Mouse (Mus musculus): Measurements from ENCODE around the gene Gm30191. TPM values are rescaled to one million over a fixed set of nuclear protein-coding genes. Genes with fewer than 3 reads are reported as not detected.

The Gm30191 gene
- polyA plus RNA-seq, 1 experiment from 2014 or later, result not detected

DNA sequence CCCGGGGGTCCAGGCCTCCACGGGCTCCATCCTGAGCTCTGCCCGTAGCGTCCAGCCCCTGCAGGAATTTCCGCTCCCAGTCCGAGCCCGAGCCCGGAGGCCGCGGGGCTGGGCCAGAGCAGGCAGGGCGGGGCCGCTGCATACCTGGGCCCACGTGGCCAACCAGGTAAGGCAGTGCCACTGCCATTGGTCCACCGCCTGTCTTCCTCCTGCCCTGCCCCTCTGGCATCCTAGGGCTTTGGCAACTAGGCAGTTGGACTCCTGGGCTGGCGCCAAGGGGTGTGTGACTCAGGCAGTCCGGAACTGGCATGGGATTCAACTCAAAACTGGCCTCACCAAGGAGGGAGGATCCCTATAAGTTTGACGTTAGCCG is 8.5 kb upstream of the Gm30191 start, which contains the start of gene Cnksr1:
Gene Cnksr1, minus strand, starts transcription at position 121 of the 373 bp plus-strand sequence.
- Histone ChIP-seq H3K9ac (peak within 1 kb of the TSS; percentile 11), H3K27me3 (replicated peaks) (peaks cover 18% of the 10 kb centered on the region)

DNA sequence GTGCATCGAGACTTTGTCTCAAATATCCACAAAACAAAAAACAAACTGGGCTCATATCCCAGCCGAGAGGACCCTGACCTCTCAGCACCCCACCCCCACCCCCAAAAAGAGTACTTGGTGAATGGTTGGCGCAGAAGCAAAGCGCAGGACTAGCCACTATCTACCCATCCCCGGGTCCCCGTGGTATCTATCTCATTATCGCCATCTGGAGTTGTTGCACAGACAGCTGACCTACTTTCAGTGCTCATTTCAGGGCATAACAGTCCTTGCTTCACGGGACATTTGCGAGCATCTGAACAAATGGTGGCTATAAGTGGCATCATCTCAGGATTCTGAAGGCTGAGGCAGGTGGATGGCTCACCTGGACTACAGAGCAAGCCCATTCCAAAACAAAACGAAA is 8.0 kb upstream of the Gm30191 start:
- no peak overlapping the region for H3K27ac ChIP-seq (ENCODE audit: poor library complexity, severe bottlenecking)
- 10% methylated on average over 10 of the region's 10 CpGs for WGBS
- H3K27me3 ChIP-seq (replicated peaks), result peaks cover 18% of the 10 kb centered on the region
- H3K4me1 ChIP-seq (replicated peaks), result peaks cover 16% of the 10 kb centered on the region
- no peak overlapping the region for H3K9ac ChIP-seq
- H3K36me3 ChIP-seq, result no peaks in the 10 kb centered on the region
- peak overlapping the region; percentile 74 for H3K4me2 ChIP-seq
- H3K9me3 ChIP-seq (replicated peaks), result no peaks in the 10 kb centered on the region
- no peak for ATAC-seq (ENCODE audit: insufficient number of reproducible peaks, low FRiP score)
- H3K4me3 ChIP-seq, result peak overlapping the region; percentile 41

More for the DNA sequence above, 8.5 kb upstream of the Gm30191 start, which contains the start of gene Cnksr1:
- ATAC-seq (ENCODE audit: insufficient number of reproducible peaks, low FRiP score), result peak; percentile 54
- WGBS, result 3% methylated on average over 18 of the region's 18 CpGs
- H3K4me3 ChIP-seq, result peak within 1 kb of the TSS; percentile 41
- no peaks in the 10 kb centered on the region for H3K9me3 ChIP-seq (replicated peaks)
- peak within 1 kb of the TSS; percentile 74 for H3K4me2 ChIP-seq
- H3K36me3 ChIP-seq, result no peaks in the 10 kb centered on the region
- H3K27ac ChIP-seq (ENCODE audit: poor library complexity, severe bottlenecking), result no peak within 1 kb of the TSS
- peaks cover 16% of the 10 kb centered on the region for H3K4me1 ChIP-seq (replicated peaks)

DNA sequence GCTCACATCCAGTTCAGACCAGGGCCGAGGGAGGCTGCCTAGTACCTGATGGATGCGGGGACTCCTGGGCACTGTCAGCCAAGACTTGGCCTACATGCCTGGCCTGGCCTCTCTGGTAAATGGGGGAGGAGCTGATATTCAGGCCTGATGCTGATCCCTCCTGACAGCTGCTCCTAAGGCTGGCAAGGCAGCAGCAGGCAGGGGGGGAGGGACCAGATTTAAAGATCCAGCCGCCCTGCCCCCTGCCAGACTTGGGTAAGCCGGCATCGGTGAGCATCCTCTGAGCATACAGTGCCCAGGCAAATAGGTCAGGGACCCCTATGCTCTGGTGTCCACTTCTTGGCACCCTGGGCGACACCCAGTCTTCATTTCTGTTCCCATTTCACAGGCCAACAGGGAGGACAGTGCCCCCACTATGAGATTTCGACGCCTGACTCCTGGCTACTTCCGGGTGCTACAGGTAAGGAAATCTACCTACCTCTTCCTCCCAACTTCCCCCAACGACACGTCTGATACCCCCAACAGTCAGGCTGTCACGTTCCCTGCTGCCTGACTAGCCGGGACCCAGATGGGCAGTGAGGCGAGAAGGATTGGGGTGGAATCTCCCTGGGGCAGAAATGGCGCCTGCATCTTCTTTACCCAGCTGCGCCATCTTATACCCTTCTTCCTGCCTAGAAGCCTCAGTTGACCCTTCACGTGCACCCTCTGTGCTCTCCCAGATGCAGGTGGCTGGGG is 3.1 kb upstream of the Gm30191 start, which contains the start of gene E130218I03Rik:
Gene E130218I03Rik, plus strand, starts transcription at position 147 of the 735 bp plus-strand sequence.
- Histone ChIP-seq H3K4me3 (peak within 1 kb of the TSS; percentile 78; the same call in 1 of the 2 replicates), H3K27ac (ENCODE audit: poor library complexity, severe bottlenecking) (no peak within 1 kb of the TSS), H3K9ac (peak within 1 kb of the TSS; percentile 85; the same call in 1 of the 2 replicates), H3K36me3 (no peaks in the 10 kb centered on the region), H3K4me1 (replicated peaks) (peaks cover 15% of the 10 kb centered on the region), H3K27me3 (replicated peaks) (peaks cover 26% of the 10 kb centered on the region), H3K9me3 (replicated peaks) (no peaks in the 10 kb centered on the region), H3K4me2 (peak within 1 kb of the TSS; percentile 91)
- no peak for ATAC-seq (ENCODE audit: insufficient number of reproducible peaks, low FRiP score)
- 89% methylated on average over 17 of the region's 17 CpGs for WGBS

DNA sequence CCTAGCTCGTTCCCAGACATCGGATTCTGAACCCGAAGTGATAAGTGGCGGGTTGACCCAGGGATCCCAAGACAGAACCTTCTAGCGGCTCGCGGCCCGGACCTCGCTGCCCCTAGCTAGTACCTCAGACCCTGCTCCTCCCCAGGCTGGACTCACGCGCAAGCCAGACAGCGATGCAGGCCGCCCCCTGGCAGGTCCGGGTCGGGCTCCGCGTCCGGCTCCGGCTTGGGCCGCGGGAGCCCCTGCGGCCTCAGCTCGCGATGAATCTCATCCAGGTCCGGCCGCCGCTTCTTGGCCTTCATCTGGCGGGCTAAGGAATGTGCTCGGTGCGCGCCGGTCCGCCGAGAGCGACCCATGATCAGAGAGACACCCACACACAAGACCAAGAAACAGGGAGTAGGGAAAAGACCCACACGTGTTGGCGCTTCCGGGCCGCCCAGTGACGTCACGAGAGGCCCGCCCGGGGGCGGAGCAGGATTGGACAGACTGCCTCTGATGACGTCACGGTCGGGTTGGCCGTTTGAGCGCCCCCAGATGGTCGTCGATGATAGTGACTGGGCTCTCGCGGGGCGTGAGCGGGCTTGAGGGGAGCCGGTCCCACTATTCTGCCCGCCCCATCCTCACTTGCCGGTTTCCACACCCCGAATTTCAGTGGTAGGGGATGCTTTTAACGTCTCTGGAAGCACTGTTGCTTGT is 1.4 kb upstream of the Gm30191 start, which contains the start of gene Zfp593:
Gene Zfp593, minus strand, starts transcription at position 445 of the 696 bp plus-strand sequence.
- ATAC-seq (ENCODE audit: insufficient number of reproducible peaks, low FRiP score), result peak; percentile 85
- peaks cover 21% of the 10 kb centered on the region for H3K4me1 ChIP-seq (replicated peaks)
- peaks cover 33% of the 10 kb centered on the region for H3K27me3 ChIP-seq (replicated peaks)
- H3K36me3 ChIP-seq, result no peaks in the 10 kb centered on the region
- peak within 1 kb of the TSS; percentile 78 for H3K4me3 ChIP-seq
- H3K4me2 ChIP-seq, result peak within 1 kb of the TSS; percentile 91
- no peak within 1 kb of the TSS for H3K27ac ChIP-seq (ENCODE audit: poor library complexity, severe bottlenecking)
- under 1% methylated on average over 60 of the region's 60 CpGs for WGBS
- no peaks in the 10 kb centered on the region for H3K9me3 ChIP-seq (replicated peaks)
- peak within 1 kb of the TSS; percentile 85 for H3K9ac ChIP-seq

DNA sequence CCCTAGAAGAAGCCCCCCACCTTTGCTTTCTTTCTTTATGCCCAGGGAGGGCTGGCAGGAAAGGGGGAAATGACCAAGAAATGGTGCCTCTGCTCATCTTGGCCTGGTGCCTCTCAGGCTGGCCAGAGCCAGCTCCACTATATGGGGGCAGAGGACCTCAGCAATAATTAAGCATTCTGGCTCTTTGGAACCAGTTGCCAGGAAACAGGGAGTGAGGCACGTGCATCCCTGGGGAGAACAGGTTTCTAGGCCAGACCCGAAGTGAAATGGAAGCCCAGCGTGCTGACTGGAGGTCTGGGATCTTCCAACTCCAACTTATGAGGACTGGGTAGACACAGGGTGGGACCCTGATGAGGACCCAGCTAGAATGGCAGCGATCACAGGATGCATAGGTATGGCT is 479 bp upstream of the Gm30191 start:
- H3K27ac ChIP-seq (ENCODE audit: poor library complexity, severe bottlenecking), result no peak overlapping the region
- H3K4me1 ChIP-seq (replicated peaks), result peaks cover 31% of the 10 kb centered on the region
- 46% methylated on average over 4 of the region's 4 CpGs for WGBS
- H3K27me3 ChIP-seq (replicated peaks), result peaks cover 43% of the 10 kb centered on the region
- H3K4me3 ChIP-seq, result no peak overlapping the region
- H3K4me2 ChIP-seq, result no peak overlapping the region
- ATAC-seq (ENCODE audit: insufficient number of reproducible peaks, low FRiP score), result no peak
- H3K9me3 ChIP-seq (replicated peaks), result no peaks in the 10 kb centered on the region
- no peak overlapping the region for H3K9ac ChIP-seq
- H3K36me3 ChIP-seq, result no peaks in the 10 kb centered on the region

DNA sequence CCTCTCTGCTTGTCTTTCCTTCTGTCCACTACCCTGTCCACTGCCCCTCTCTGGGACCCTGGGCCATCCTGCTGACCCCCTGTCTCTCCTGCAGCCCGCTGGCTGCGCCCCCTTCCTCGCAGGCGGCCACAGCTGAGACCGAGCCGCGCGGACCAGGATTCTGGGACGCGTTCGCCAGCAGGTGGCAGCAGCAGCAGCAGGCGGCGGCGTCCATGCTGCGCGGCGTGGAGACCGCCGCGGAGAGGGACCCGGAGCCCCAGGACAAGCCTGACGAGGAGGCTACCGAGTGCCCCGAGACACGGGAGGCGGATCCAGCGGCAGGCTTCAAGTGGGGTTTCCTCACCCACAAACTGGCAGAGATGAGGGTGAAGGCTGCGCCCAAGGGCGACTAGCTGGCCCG is 2.9 kb downstream of the Gm30191 start:
- Histone ChIP-seq H3K4me1 (replicated peaks) (peaks cover 58% of the 10 kb centered on the region), H3K4me3 (peak overlapping the region; percentile 54), H3K4me2 (peak overlapping the region; percentile 97), H3K9ac (peak overlapping the region; percentile 65), H3K36me3 (no peaks in the 10 kb centered on the region), H3K27ac (ENCODE audit: poor library complexity, severe bottlenecking) (no peak overlapping the region), H3K9me3 (replicated peaks) (no peaks in the 10 kb centered on the region), H3K27me3 (replicated peaks) (peaks cover 62% of the 10 kb centered on the region)
- WGBS, result under 1% methylated on average over 30 of the region's 30 CpGs
- peak; percentile 48; the same call in 1 of the 2 replicates for ATAC-seq (ENCODE audit: insufficient number of reproducible peaks, low FRiP score)

DNA sequence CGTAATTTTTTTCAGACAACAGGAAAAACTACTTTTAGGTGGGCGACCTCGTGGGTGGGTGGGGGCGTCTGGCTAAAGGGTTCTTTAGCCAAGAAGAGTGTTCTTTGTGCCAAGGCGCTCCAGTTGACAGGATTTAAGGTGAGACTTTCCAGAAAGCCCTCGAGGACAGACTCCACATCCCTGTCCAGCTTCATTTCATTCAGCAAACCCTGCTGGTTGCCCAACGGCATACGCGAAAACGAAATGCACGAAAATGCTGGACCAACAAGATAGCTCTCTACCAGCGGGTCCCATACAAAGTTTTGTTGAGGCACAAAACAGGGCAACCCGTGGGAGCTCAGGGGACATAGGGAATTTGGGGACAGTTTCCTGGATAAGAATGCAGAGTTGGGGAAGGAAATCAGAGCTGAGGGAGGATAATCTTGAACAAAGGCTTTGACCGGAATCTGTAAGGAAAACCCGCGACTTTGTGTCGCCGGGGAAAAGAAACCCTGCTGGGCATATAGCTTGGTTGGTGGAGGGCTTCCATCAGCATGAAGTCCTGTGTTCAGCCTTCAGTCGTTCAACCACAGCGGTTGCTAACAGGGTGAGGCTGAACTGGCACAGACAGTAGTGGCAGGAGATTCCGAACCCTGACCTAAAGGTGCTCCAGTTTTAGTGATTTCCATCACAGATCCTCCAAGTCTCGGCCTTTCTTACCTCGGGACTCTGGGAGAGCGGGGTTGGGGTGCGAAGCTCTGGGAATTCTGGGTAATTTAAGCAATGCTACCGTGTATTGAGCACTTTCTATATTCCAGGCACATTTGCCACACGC is 3.6 kb downstream of the Gm30191 start:
- Histone ChIP-seq H3K36me3 (no peaks in the 10 kb centered on the region), H3K27me3 (replicated peaks) (peaks cover 62% of the 10 kb centered on the region), H3K4me3 (peak overlapping the region; percentile 54), H3K9me3 (replicated peaks) (no peaks in the 10 kb centered on the region), H3K4me1 (replicated peaks) (peaks cover 61% of the 10 kb centered on the region), H3K9ac (peak overlapping the region; percentile 65), H3K27ac (ENCODE audit: poor library complexity, severe bottlenecking) (no peak overlapping the region), H3K4me2 (peak overlapping the region; percentile 97)
- WGBS, result 12% methylated on average over 27 of the region's 27 CpGs
- ATAC-seq (ENCODE audit: insufficient number of reproducible peaks, low FRiP score), result no peak

DNA sequence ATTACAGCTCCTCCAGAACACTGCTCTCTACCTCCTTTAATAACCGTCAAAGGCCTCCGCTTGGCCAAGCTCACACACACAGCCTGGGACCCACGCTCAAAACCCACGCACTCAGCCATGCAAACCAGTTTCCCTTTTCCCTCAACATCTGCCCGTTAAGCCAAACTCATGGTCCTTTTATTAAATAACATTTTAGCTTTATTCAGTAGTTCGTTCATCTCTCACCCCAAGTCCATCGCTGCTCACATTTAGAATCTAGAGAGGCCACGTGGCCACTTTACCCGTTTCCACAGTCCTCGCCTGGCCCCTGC is 4.2 kb downstream of the Gm30191 start:
- Histone ChIP-seq H3K4me3 (peak overlapping the region; percentile 54), H3K9ac (peak overlapping the region; percentile 74), H3K4me2 (peak overlapping the region; percentile 97), H3K27me3 (replicated peaks) (peaks cover 62% of the 10 kb centered on the region), H3K27ac (ENCODE audit: poor library complexity, severe bottlenecking) (no peak overlapping the region), H3K4me1 (replicated peaks) (peaks cover 62% of the 10 kb centered on the region), H3K36me3 (no peaks in the 10 kb centered on the region), H3K9me3 (replicated peaks) (no peaks in the 10 kb centered on the region)
- WGBS, result 18% methylated on average over 10 of the region's 10 CpGs
- no peak for ATAC-seq (ENCODE audit: insufficient number of reproducible peaks, low FRiP score)

DNA sequence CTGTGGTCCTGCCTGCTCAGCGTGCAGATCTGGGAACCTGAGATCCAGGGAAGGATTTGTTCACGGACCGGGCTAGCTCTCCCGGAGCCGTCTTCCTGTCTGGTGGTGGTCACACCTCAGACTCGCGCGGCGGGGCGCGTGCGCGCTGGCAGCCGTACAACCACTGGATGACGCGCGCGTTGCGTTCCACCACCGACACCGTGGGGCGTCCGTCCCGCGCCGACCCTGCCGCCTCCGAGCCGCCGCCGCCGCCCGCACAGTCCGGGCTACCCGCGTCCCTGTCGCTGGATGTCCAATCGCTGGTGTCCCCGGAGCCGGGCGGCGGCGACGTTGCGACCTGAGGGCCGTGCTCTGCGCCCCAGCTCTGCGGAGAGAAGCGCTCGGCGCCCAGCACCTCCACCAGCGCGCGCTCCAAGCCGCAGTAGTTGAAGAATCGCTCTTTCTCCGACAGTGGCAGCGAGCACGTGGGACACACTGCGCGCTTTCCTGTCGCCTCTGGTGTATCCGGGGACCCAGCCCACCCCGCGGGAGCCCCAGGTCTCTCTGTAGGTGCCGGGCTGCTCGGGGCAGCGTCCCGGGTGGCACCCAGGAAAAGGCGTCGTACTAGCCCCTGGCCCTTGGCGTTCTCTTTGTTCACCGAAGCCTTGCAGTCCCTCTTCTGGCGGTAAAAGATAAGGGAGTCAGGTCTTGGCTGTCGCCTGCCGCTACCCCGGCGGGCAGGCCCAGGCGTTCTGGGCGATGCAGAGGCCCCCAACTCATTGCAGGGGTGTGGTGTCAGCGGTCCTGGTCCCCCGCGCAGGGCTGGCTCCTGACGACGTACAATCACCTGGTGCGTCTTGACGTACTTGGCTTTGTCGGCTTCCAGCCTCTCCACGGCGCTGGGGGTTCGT is 4.8 kb downstream of the Gm30191 start:
- H3K9ac ChIP-seq, result peak overlapping the region; percentile 74
- no peak overlapping the region for H3K27ac ChIP-seq (ENCODE audit: poor library complexity, severe bottlenecking)
- no peak for ATAC-seq (ENCODE audit: insufficient number of reproducible peaks, low FRiP score)
- peak overlapping the region; percentile 97 for H3K4me2 ChIP-seq
- H3K9me3 ChIP-seq (replicated peaks), result no peaks in the 10 kb centered on the region
- peaks cover 58% of the 10 kb centered on the region for H3K27me3 ChIP-seq (replicated peaks)
- H3K36me3 ChIP-seq, result no peaks in the 10 kb centered on the region
- 1% methylated on average over 91 of the region's 91 CpGs for whole genome bisulfite sequencing
- peaks cover 66% of the 10 kb centered on the region for H3K4me1 ChIP-seq (replicated peaks)
- peak overlapping the region; percentile 54 for H3K4me3 ChIP-seq
